Mouse (Mus musculus) heart, embryonic 13.5 days (tissue): ENCODE measurements around the gene Etl4. TPM values are rescaled to one million over a fixed set of nuclear protein-coding genes. Genes with fewer than 3 reads are reported as not detected.
"Not testable (repeated sequence)": the region's sequence is repeated elsewhere in the genome, so short reads cannot be mapped to it uniquely, and the experiment has no call there.

Source experiments
- ATAC-seq: fragments of 200-750 bp; cut with Nextera tagmentation; 2 replicates; pipeline ENCODE4 v1.8.0; 2017; ENCODE audit warnings: moderate TSS enrichment; ENCODE audit not compliant: insufficient number of reproducible peaks, low FRiP score, low TSS enrichment; ENCODE audit errors: extremely low read depth
- H3K27ac ChIP-seq: fragments of 300-500 bp; sonication (generic); replicated peaks from 2 replicates; pipeline ENCODE4 v1.5.1; 2015; ENCODE audit warnings: moderate library complexity, mild to moderate bottlenecking, inconsistent platforms
- H3K27me3 ChIP-seq: fragments of 300-500 bp; sonication (generic); replicated peaks from 2 replicates; pipeline ENCODE4 v1.6.1; 2015; ENCODE audit warnings: mild to moderate bottlenecking, inconsistent platforms
- H3K36me3 ChIP-seq: fragments of 300-500 bp; sonication (generic); 2 replicates; pipeline ENCODE4 v1.6.1; 2015; ENCODE audit warnings: mild to moderate bottlenecking, inconsistent platforms
- H3K4me1 ChIP-seq: fragments of 300-500 bp; sonication (generic); 2 replicates; pipeline ENCODE4 v1.6.1; 2015; ENCODE audit warnings: inconsistent platforms
- H3K4me2 ChIP-seq: fragments of 300-500 bp; sonication (generic); 2 replicates; pipeline ENCODE4 v1.6.1; 2015; ENCODE audit warnings: inconsistent platforms, mild to moderate bottlenecking, moderate library complexity
- H3K4me3 ChIP-seq: fragments of 300-500 bp; sonication (generic); 2 replicates; pipeline ENCODE4 v1.5.1; 2015; ENCODE audit warnings: moderate library complexity, mild to moderate bottlenecking, inconsistent platforms
- H3K9ac ChIP-seq: fragments of 300-500 bp; sonication (generic); 2 replicates; pipeline ENCODE4 v1.6.1; 2015; ENCODE audit warnings: inconsistent platforms, mild to moderate bottlenecking, moderate library complexity
- H3K9me3 ChIP-seq: fragments of 300-500 bp; sonication (generic); 2 replicates; pipeline ENCODE4 v1.6.1; 2016; ENCODE audit warnings: inconsistent platforms
- WGBS: fragments of 180-500 bp; shearing (Covaris S2); methylation state at CpG from one replicate; pipeline ENCODE4 v1.1.7; 2015; ENCODE audit warnings: mixed read lengths; 5-methylcytosine and 5-hydroxymethylcytosine counted together
- polyA plus RNA-seq: library from polyadenylated mRNA; unstranded; fragments of >200 nt; fragmentation: Nextera tagmentation; extraction: Ambion mirVana; gene quantifications from 2 replicates; pipeline ENCODE4 v1.2.1, GENCODE M21; 2015

Gene Etl4
- polyA plus RNA-seq, 1 experiment from 2014 or later: 8.4 TPM

- 63% methylated on average over 3 of the region's 3 CpGs for WGBS
Observed at GRCm38 (mm10) chr2:20662696-20663095, 753.1 kb downstream of the Etl4 start.

GRCm38 (mm10) chr2:20665309-20665971 is 755.9 kb downstream of the Etl4 start:
- H3K27ac ChIP-seq: peak overlapping the region; percentile 59
- no peak overlapping the region for H3K4me2 ChIP-seq

More at GRCm38 (mm10) chr2:20662696-20663095, 753.1 kb downstream of the Etl4 start:
- Histone ChIP-seq H3K9ac (no peak overlapping the region), H3K9me3 (no peaks in the 10 kb centered on the region), H3K36me3 (no peaks in the 10 kb centered on the region), H3K27me3 (no peaks in the 10 kb centered on the region), H3K4me1 (peaks cover 12% of the 10 kb centered on the region), H3K4me2 (no peak overlapping the region), H3K4me3 (no peak overlapping the region), H3K27ac (no peak overlapping the region)
- no peak for ATAC-seq

DNA sequence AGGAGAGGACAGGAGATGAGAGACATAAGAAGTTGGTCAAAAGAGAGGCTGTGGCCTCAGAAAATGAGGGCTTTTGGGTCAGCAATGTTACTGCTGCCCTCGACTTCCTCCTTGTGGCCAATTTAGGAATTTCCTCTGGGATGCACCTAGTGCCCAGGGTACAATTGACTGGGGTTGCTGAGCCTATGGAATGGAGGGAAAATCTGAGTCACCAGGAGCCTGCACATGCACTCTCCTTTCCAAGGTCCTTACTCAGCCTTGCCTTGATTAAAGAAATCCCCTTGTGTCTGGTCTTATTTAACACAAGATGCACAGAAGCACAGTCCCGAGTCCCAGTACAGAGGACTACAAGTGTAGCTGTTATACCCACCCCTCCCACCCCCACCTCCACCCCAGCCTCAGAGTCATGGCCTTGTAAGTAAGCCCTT is 756.5 kb downstream of the Etl4 start:
- H3K4me3 ChIP-seq: no peak overlapping the region
- H3K27ac ChIP-seq: no peak overlapping the region
- peak; percentile 42; the same call in 1 of the 2 replicates for ATAC-seq
- H3K27me3 ChIP-seq: no peaks in the 10 kb centered on the region
- no peak overlapping the region for H3K9ac ChIP-seq
- no peaks in the 10 kb centered on the region for H3K9me3 ChIP-seq
- WGBS: 33% methylated on average over 2 of the region's 2 CpGs
- peaks cover 12% of the 10 kb centered on the region for H3K4me1 ChIP-seq
- H3K4me2 ChIP-seq: no peak overlapping the region
- no peaks in the 10 kb centered on the region for H3K36me3 ChIP-seq

More at GRCm38 (mm10) chr2:20665309-20665971, 755.9 kb downstream of the Etl4 start:
- 17% methylated on average over 5 of the region's 5 CpGs for WGBS
- ATAC-seq: no peak
- H3K4me1 ChIP-seq: peaks cover 12% of the 10 kb centered on the region
- H3K27me3 ChIP-seq: no peaks in the 10 kb centered on the region
- H3K9me3 ChIP-seq: no peaks in the 10 kb centered on the region
- H3K9ac ChIP-seq: no peak overlapping the region
- H3K36me3 ChIP-seq: no peaks in the 10 kb centered on the region
- no peak overlapping the region for H3K4me3 ChIP-seq

- no peak overlapping the region for H3K4me2 ChIP-seq
- no peaks in the 10 kb centered on the region for H3K9me3 ChIP-seq
- H3K9ac ChIP-seq: no peak overlapping the region
- H3K4me1 ChIP-seq: peaks cover 12% of the 10 kb centered on the region
- no peaks in the 10 kb centered on the region for H3K27me3 ChIP-seq
- no peak overlapping the region for H3K4me3 ChIP-seq
- no peaks in the 10 kb centered on the region for H3K36me3 ChIP-seq
- WGBS: 79% methylated on average over 3 of the region's 3 CpGs
- ATAC-seq: no peak
- no peak overlapping the region for H3K27ac ChIP-seq
Observed at GRCm38 (mm10) chr2:20667876-20668275, 758.3 kb downstream of the Etl4 start.

DNA sequence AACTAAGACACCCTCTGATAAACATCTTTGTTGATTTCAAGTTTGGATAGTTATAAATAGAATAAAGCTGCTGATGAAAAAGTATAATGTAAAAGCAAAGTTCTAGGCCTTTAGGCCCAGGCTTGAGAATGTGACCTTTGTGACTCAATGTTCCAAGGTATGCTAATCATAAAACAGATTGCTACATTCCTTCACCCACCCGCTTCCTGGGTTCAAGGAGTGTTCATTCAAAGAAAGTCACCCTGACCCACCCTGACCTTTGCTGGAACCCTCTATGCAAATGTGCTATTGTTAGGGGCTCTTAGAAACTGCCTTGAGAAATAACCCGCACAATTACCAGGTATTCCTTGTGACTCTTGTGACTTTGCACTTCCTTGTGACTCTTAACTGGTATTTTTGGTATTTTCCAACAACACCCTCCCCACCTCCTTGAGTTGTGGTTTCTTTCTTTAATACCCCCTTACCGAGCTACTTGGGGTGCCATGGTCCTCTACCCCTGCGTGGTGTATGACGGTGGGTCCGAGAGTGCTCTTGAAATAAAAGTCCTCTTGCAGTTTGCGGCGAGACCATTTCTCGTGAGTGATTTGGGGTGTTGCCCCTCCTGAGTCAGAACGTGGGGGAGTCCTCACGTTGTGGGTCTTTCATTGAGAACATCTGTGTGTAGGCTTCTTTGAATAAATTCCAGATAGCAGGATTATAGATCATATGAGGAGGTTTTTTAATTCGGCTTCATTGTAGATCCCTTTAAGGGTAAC is 758.9 kb downstream of the Etl4 start:
- H3K4me2 ChIP-seq, H3K36me3 ChIP-seq, H3K27ac ChIP-seq, ATAC-seq, H3K27me3 ChIP-seq, H3K4me3 ChIP-seq, H3K9ac ChIP-seq, H3K9me3 ChIP-seq: not testable (repeated sequence)
- H3K4me1 ChIP-seq: peaks cover 12% of the 10 kb centered on the region
- 82% methylated on average over 12 of the region's 12 CpGs for WGBS

GRCm38 (mm10) chr2:20669367-20669766 is 759.8 kb downstream of the Etl4 start:
- Histone ChIP-seq H3K27me3 (no peaks in the 10 kb centered on the region), H3K4me1 (peaks cover 12% of the 10 kb centered on the region), H3K36me3 (no peaks in the 10 kb centered on the region), H3K9me3 (no peaks in the 10 kb centered on the region), H3K4me3 (no peak overlapping the region), H3K4me2 (no peak overlapping the region), H3K9ac (no peak overlapping the region), H3K27ac (no peak overlapping the region)
- 75% methylated on average over 4 of the region's 4 CpGs for WGBS
- no peak for ATAC-seq

DNA sequence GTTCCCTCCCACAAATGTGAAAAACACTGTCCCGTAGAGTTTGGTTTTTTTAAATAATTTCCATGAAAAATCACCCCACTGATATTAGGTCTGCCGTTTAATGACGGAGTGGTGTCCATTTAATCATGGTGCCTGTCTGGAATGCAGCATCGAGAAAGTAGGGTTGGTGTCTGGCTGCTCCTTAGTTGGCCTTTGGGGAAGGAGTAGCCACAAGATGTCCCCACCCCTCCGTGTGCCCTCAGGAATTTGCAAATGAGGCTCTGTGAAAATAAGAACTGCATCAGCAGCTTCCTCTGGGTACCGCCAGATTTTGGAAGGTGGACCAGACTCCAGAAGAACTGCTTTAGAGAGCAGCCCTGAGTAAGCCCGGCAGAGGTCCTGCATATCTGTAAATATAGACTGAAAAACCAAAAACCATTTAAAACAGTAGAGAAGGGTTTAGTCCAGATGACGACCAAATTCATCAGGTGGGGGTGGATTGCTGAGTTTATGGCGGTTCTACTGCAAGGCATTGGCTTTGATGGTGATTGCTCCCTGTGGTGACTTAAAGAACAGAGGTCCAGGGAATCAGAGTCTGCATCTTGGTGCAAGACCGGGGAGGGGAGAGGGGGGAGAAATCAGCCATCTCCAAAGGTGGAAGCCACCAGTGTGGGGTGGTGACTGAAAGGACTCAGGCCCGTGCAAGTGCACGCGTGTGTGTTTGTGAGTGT is 762.1 kb downstream of the Etl4 start:
- Histone ChIP-seq H3K4me1 (no peaks in the 10 kb centered on the region), H3K4me2 (no peak overlapping the region), H3K27ac (no peak overlapping the region), H3K27me3 (no peaks in the 10 kb centered on the region), H3K4me3 (no peak overlapping the region), H3K9me3 (peaks cover 6% of the 10 kb centered on the region; the same call in 1 of the 2 replicates), H3K36me3 (no peaks in the 10 kb centered on the region), H3K9ac (no peak overlapping the region)
- no peak for ATAC-seq
- 59% methylated on average over 13 of the region's 13 CpGs for WGBS

DNA sequence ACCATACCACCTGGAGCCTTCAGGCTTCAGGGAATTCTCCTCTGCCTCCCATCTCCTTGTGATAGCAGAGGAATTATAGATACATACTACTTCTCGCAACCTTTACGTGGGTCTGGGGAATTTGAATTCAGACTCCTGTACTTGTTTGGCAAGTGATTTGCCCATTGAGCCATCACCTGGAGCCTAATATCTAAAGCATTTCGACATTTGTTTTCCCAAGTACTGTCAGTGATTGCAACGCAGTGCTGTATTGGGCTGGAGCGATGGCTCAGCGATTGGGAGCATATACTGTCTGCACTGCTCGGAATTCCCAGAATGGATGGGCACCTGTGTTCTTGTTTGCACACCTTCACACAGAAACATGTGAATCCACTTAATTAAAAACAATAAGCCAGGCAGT is 762.7 kb downstream of the Etl4 start:
- 85% methylated on average over 7 of the region's 7 CpGs for WGBS

GRCm38 (mm10) chr2:20672803-20673603 is 763.4 kb downstream of the Etl4 start:
- Histone ChIP-seq H3K27me3 (no peaks in the 10 kb centered on the region), H3K36me3 (no peaks in the 10 kb centered on the region), H3K4me1 (no peaks in the 10 kb centered on the region), H3K4me2 (no peak overlapping the region), H3K9ac (no peak overlapping the region), H3K4me3 (no peak overlapping the region), H3K27ac (no peak overlapping the region), H3K9me3 (peaks cover 6% of the 10 kb centered on the region; the same call in 1 of the 2 replicates)
- no peak for ATAC-seq
- WGBS: 62% methylated on average over 9 of the region's 9 CpGs

More for the DNA sequence above, 762.7 kb downstream of the Etl4 start:
- Histone ChIP-seq H3K27me3 (no peaks in the 10 kb centered on the region), H3K27ac (no peak overlapping the region), H3K9me3 (peaks cover 6% of the 10 kb centered on the region; the same call in 1 of the 2 replicates), H3K9ac (no peak overlapping the region), H3K4me3 (no peak overlapping the region), H3K4me2 (no peak overlapping the region), H3K4me1 (no peaks in the 10 kb centered on the region), H3K36me3 (no peaks in the 10 kb centered on the region)
- ATAC-seq: no peak

GRCm38 (mm10) chr2:20676379-20676778 is 766.8 kb downstream of the Etl4 start:
- Histone ChIP-seq H3K4me1 (no peaks in the 10 kb centered on the region), H3K4me3 (no peak overlapping the region), H3K27me3 (no peaks in the 10 kb centered on the region), H3K4me2 (no peak overlapping the region), H3K27ac (no peak overlapping the region), H3K9me3 (peaks cover 6% of the 10 kb centered on the region; the same call in 1 of the 2 replicates), H3K9ac (no peak overlapping the region), H3K36me3 (no peaks in the 10 kb centered on the region)
- no peak for ATAC-seq
- 85% methylated on average over 3 of the region's 3 CpGs for WGBS

DNA sequence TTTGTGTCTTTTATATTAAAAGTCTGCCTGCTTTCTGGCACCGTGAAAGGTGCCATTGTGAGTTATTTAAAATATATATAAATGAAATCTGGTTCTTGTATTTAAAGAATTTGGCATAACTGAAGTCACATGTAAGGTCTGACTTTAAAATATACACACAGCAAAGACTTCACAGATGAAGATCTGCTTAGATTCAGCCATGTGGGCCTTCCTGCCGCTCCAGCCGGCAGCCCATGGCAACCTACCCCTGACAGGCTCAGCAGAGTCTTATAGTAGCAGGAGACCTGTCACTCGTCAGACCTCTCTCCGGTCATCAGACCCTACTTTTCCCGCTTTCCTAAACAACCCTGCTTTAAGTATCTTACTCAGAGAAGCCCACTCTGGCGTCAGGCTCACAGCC is 769.2 kb downstream of the Etl4 start:
- ATAC-seq: no peak
- peaks cover 8% of the 10 kb centered on the region for H3K4me1 ChIP-seq
- no peaks in the 10 kb centered on the region for H3K27me3 ChIP-seq
- 61% methylated on average over 7 of the region's 7 CpGs for WGBS
- H3K27ac ChIP-seq: no peak overlapping the region
- H3K9ac ChIP-seq: no peak overlapping the region
- peaks cover 6% of the 10 kb centered on the region; the same call in 1 of the 2 replicates for H3K9me3 ChIP-seq
- H3K4me2 ChIP-seq: no peak overlapping the region
- H3K4me3 ChIP-seq: no peak overlapping the region
- H3K36me3 ChIP-seq: no peaks in the 10 kb centered on the region
